Mouse (Mus musculus) embryonic fibroblast, embryonic 13.5 days (primary cell): ENCODE measurements at regions not wholly inside any gene's neighbourhood (a gene's known extent, or its start where the extent isn't known, plus 50 kb on each side); places are given as distances from the start of the nearest gene placed in this dataset.

ENCODE experiments used
- CTCF ChIP-seq: IDR thresholded peaks from 2 replicates; pipeline ENCODE4 v1.5.1; 2011; ENCODE audit warnings: mild to moderate bottlenecking, control low read depth, low read length, moderate library complexity, borderline replicate concordance; ENCODE audit not compliant: insufficient read depth
- POLR2A ChIP-seq: IDR thresholded peaks from 2 replicates; pipeline ENCODE4 v1.6.1; 2011; ENCODE audit warnings: low read depth, mild to moderate bottlenecking, control low read depth, low read length, moderate library complexity

- TF ChIP-seq CTCF, result no peak
- no peak for TF ChIP-seq POLR2A
Measured at GRCm38 (mm10) chr10:11531343-11531742, 188.1 kb downstream of the Epm2a start.
